Mouse (Mus musculus): Measurements from ENCODE around the gene Alox12b.

The Alox12b gene

GRCm38 (mm10) chr11:69123056-69123692 lies 33.6 kb upstream of the Alox12b start:
- peak; percentile 92 to 95 for DNase-seq (ENCODE audit: low spot score in 2 of 2)

GRCm38 (mm10) chr11:69123693-69124497 lies 32.9 kb upstream of the Alox12b start:
- peak; percentile 96 to 97 for DNase-seq (ENCODE audit: low spot score in 2 of 2)

GRCm38 (mm10) chr11:69124498-69124847 lies 32.3 kb upstream of the Alox12b start:
- peak in 1 of 2 experiments; percentile 62 for DNase-seq (ENCODE audit: low spot score in 2 of 2)

- peak; percentile 72 to 79 for DNase-seq (ENCODE audit: low spot score in 2 of 2)
Measured at GRCm38 (mm10) chr11:69125041-69125851, 31.5 kb upstream of the Alox12b start.

- no peak for DNase-seq (ENCODE audit: low spot score in 2 of 2)
Measured at GRCm38 (mm10) chr11:69125852-69125918, 31.1 kb upstream of the Alox12b start, which contains the start of gene Aloxe3. Gene Aloxe3 (plus strand): TSS chr11:69125896.

- DNase-seq (ENCODE audit: low spot score in 2 of 2): no peak
Measured at GRCm38 (mm10) chr11:69125919-69126705, 30.7 kb upstream of the Alox12b start.

GRCm38 (mm10) chr11:69126706-69127095 lies 30.1 kb upstream of the Alox12b start:
- DNase-seq (ENCODE audit: low spot score in 2 of 2): no peak

GRCm38 (mm10) chr11:69128426-69129122 lies 28.2 kb upstream of the Alox12b start:
- no peak for DNase-seq (ENCODE audit: low spot score in 2 of 2)

- no peak for DNase-seq (ENCODE audit: low spot score in 2 of 2)
Measured at GRCm38 (mm10) chr11:69133566-69133922, 23.2 kb upstream of the Alox12b start.

GRCm38 (mm10) chr11:69133923-69134621 lies 22.7 kb upstream of the Alox12b start:
- peak in 1 of 2 experiments; percentile 64 for DNase-seq (ENCODE audit: low spot score in 2 of 2)

- DNase-seq (ENCODE audit: low spot score in 2 of 2): no peak
Measured at GRCm38 (mm10) chr11:69134622-69134968, 22.2 kb upstream of the Alox12b start.

GRCm38 (mm10) chr11:69135361-69135760 lies 21.4 kb upstream of the Alox12b start:
- DNase-seq (ENCODE audit: low spot score in 2 of 2): no peak

GRCm38 (mm10) chr11:69147546-69147945 lies 9.2 kb upstream of the Alox12b start:
- no peak for DNase-seq (ENCODE audit: low spot score in 2 of 2)

GRCm38 (mm10) chr11:69148451-69148960 lies 8.3 kb upstream of the Alox12b start:
- DNase-seq (ENCODE audit: low spot score in 2 of 2): no peak

- no peak for DNase-seq (ENCODE audit: low spot score in 2 of 2)
Measured at GRCm38 (mm10) chr11:69149728-69150127, 7.1 kb upstream of the Alox12b start.

GRCm38 (mm10) chr11:69150444-69150843 lies 6.3 kb upstream of the Alox12b start:
- DNase-seq (ENCODE audit: low spot score in 2 of 2): peak; percentile 43 to 51

- no peak for DNase-seq (ENCODE audit: low spot score in 2 of 2)
Measured at GRCm38 (mm10) chr11:69151004-69151403, 5.8 kb upstream of the Alox12b start.

GRCm38 (mm10) chr11:69153831-69154230 lies 3.0 kb upstream of the Alox12b start:
- no peak for DNase-seq (ENCODE audit: low spot score in 2 of 2)

GRCm38 (mm10) chr11:69155351-69155750 lies 1.4 kb upstream of the Alox12b start:
- no peak for DNase-seq (ENCODE audit: low spot score in 2 of 2)

- no peak for DNase-seq (ENCODE audit: low spot score in 2 of 2)
Measured at GRCm38 (mm10) chr11:69169313-69169712, 12.5 kb downstream of the Alox12b start.

- DNase-seq (ENCODE audit: low spot score in 2 of 2): no peak
Measured at GRCm38 (mm10) chr11:69171626-69172025, 14.8 kb downstream of the Alox12b start.
